Mouse (Mus musculus): Measurements from ENCODE around the gene Pde3b. TPM values are rescaled to one million over a fixed set of nuclear protein-coding genes. Genes with fewer than 3 reads are reported as not detected.

The Pde3b gene
- polyA plus RNA-seq, 1 experiment from 2014 or later, result 3.9 TPM

DNA sequence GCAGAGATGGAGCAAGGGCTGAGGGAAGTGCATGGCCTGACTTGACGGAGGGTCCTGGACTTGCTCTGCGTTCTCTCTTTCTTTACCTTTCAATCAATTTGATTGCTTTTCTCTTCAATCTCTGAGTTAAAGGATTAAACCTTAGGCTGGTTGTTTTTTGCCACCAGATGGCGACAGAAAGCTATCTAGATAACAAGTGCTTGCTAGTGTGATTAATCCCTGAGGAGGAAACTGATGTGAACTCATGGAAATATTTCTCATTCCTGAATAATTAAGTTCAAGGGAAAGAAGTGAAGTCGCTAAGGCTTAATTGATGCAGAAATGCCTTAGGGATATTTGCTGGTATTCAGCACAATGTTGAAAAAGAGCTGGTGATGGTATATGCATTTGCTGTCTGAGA is 165.3 kb downstream of the Pde3b start:
- Histone ChIP-seq H3K9ac (ENCODE audit: low read length) (no peak overlapping the region), H3K9me3 (ENCODE audit: control insufficient read depth, low read length) (no peaks in the 10 kb centered on the region), H3K27ac (ENCODE audit: low read length) (no peak overlapping the region), H3K36me3 (ENCODE audit: control insufficient read depth, insufficient read depth, low read length) (no peaks in the 10 kb centered on the region), H3K4me3 (ENCODE audit: low read length) (no peak overlapping the region), H3K4me1 (replicated peaks; ENCODE audit: control insufficient read depth, insufficient read depth, low read length) (no peaks in the 10 kb centered on the region), H3K27me3 (ENCODE audit: control insufficient read depth, insufficient read depth, low read depth, low read length) (no peaks in the 10 kb centered on the region), H3K4me2 (ENCODE audit: low read depth, low read length) (no peak overlapping the region)
- WGBS, result 4% methylated on average over 4 of the region's 4 CpGs
- no peak for ATAC-seq (ENCODE audit: low read depth)

DNA sequence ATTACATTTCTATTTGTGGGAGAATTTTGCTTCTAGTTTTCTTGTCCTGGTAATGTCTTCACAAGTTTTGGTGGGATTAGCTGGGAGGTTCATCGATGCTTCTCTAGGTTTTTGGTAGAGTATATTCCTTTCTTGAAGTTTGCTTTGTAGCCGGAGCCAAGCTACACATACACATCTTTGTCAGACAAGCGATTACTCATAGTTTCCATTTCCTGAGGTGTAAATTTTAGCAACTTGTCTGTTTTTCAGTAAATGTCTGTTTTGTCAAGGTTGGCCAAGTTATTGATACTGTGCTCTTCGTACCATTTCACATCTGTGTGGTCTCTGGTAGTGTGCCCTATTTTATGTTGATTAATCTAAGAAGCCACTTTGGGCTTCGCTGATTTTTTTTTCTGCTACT is 166.1 kb downstream of the Pde3b start:
- H3K4me2 ChIP-seq (ENCODE audit: low read depth, low read length), result no peak overlapping the region
- no peaks in the 10 kb centered on the region for H3K4me1 ChIP-seq (replicated peaks; ENCODE audit: control insufficient read depth, insufficient read depth, low read length)
- H3K4me3 ChIP-seq (ENCODE audit: low read length), result no peak overlapping the region
- H3K36me3 ChIP-seq (ENCODE audit: control insufficient read depth, insufficient read depth, low read length), result no peaks in the 10 kb centered on the region
- H3K27me3 ChIP-seq (ENCODE audit: control insufficient read depth, insufficient read depth, low read depth, low read length), result no peaks in the 10 kb centered on the region
- H3K9ac ChIP-seq (ENCODE audit: low read length), result no peak overlapping the region
- no peak overlapping the region for H3K27ac ChIP-seq (ENCODE audit: low read length)
- ATAC-seq (ENCODE audit: low read depth), result no peak
- no peaks in the 10 kb centered on the region for H3K9me3 ChIP-seq (ENCODE audit: control insufficient read depth, low read length)
- WGBS, result 65% methylated on average over 5 of the region's 5 CpGs

DNA sequence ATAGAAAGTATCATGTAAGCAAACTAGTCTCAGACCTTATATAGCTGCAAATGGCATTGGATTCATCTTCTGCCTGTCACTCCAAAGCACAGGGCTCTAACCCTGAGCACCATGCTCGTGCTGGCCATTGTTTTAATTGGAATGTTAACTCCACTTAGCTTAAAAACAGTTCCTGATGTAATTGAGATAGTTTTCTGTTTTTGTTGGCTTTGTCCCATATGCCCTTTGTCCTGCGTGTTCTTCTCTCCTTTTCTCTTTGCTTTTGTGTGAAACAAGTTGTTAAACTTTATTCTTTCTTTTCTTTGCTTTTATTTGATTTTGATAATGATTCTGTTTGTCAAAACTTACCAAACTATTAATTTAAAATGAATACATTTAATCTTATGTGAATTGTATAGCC is 167.4 kb downstream of the Pde3b start:
- Histone ChIP-seq H3K4me3 (ENCODE audit: low read length) (no peak overlapping the region), H3K4me1 (replicated peaks; ENCODE audit: control insufficient read depth, insufficient read depth, low read length) (no peaks in the 10 kb centered on the region), H3K4me2 (ENCODE audit: low read depth, low read length) (no peak overlapping the region), H3K27me3 (ENCODE audit: control insufficient read depth, insufficient read depth, low read depth, low read length) (no peaks in the 10 kb centered on the region), H3K9ac (ENCODE audit: low read length) (no peak overlapping the region), H3K9me3 (ENCODE audit: control insufficient read depth, low read length) (no peaks in the 10 kb centered on the region), H3K36me3 (ENCODE audit: control insufficient read depth, insufficient read depth, low read length) (no peaks in the 10 kb centered on the region), H3K27ac (ENCODE audit: low read length) (no peak overlapping the region)
- WGBS, result 43% methylated on average over 2 of the region's 2 CpGs
- no peak for ATAC-seq (ENCODE audit: low read depth)

Other genes with a start within 250 kb of the Pde3b start
- gene Copb1, start 160.6 kb upstream of the Pde3b start, polyA plus RNA-seq (2015; fragmentation: Nextera tagmentation; extraction: Ambion mirVana), result 123 and 126 TPM in 2 replicates
- gene Psma1, start 139.2 kb upstream of the Pde3b start, polyA plus RNA-seq (2015; fragmentation: Nextera tagmentation; extraction: Ambion mirVana), result 393 and 421 TPM in 2 replicates
- 1.9 and 2.1 TPM in 2 replicates for gene Cyp2r1, start 147.7 kb downstream of the Pde3b start, polyA plus RNA-seq (2015; fragmentation: Nextera tagmentation; extraction: Ambion mirVana)
- 6.0 and 7.8 TPM in 2 replicates for gene Calca, start 221.1 kb downstream of the Pde3b start, polyA plus RNA-seq (2015; fragmentation: Nextera tagmentation; extraction: Ambion mirVana)

Data from lung, embryonic 16.5 days (tissue).